Mouse (Mus musculus): Measurements from ENCODE around the gene Angptl8. TPM values are rescaled to one million over a fixed set of nuclear protein-coding genes. Genes with fewer than 3 reads are reported as not detected.

Angptl8 gene
- total RNA-seq, 2 experiments from 2014 or later: not detected

Small RNA genes lying within 50 kb of the gene (microRNA-seq; reads per million reads assigned to microRNA genes)
- 1.4 to 2.0 reads per million in 2 experiments for gene Mir7083

Other genes starting within 250 kb of the Angptl8 start
- 10 to 100 TPM; 61.7 to 63.6 TPM for gene Timm29, start 242.8 kb upstream of the Angptl8 start, total RNA-seq (2021)
- gene Yipf2, start 242.7 kb upstream of the Angptl8 start, total RNA-seq (2021): 10 to 100 TPM; 19.5 to 20.0 TPM
- 100 to 1,000 TPM; 111 to 117 TPM for gene Smarca4, start 219.3 kb upstream of the Angptl8 start, total RNA-seq (2021)
- gene Ldlr, start 112.0 kb upstream of the Angptl8 start, total RNA-seq (2021): 10 to 100 TPM; 13.1 to 15.4 TPM
- gene Spc24, start 75.2 kb upstream of the Angptl8 start, total RNA-seq (2021): 1 to 10 TPM; 1.9 to 2.7 TPM
- 1 to 10 TPM; 7.4 to 7.6 TPM for gene Kank2, start 36.8 kb upstream of the Angptl8 start, total RNA-seq (2021)
- 10 to 100 TPM; 11.3 to 13.1 TPM for gene Dock6, start 17.1 kb downstream of the Angptl8 start, total RNA-seq (2021)
- gene Rab3d, start 82.7 kb downstream of the Angptl8 start, total RNA-seq (2021): 10 to 100 TPM; 17.7 to 19.3 TPM
- 10 to 100 TPM; 16.3 to 16.5 TPM for gene Ccdc159, start 92.0 kb downstream of the Angptl8 start, total RNA-seq (2021)
- 10 to 100 TPM; 40.2 to 42.2 TPM for gene Tmem205, start 92.0 kb downstream of the Angptl8 start, total RNA-seq (2021)
- gene Plppr2, start 101.5 kb downstream of the Angptl8 start, total RNA-seq (2021): 100 to 1,000 TPM; 273 to 278 TPM
- 10 to 100 TPM; 13.3 to 13.7 TPM for gene Swsap1, start 120.2 kb downstream of the Angptl8 start, total RNA-seq (2021)
- 1 to 10 TPM; 9.0 to 9.1 TPM for gene Epor, start 128.0 kb downstream of the Angptl8 start, total RNA-seq (2021)
- 1 to 10 TPM; 2.2 to 2.6 TPM for gene Rgl3, start 153.9 kb downstream of the Angptl8 start, total RNA-seq (2021)
- gene Ccdc151, start 167.1 kb downstream of the Angptl8 start, total RNA-seq (2021): 1 to 10 TPM; 8.6 to 8.9 TPM
- 100 to 1,000 TPM; 106 to 115 TPM for gene Prkcsh, start 167.3 kb downstream of the Angptl8 start, total RNA-seq (2021)
- 100 to 1,000 TPM; 168 to 172 TPM for gene Elavl3, start 216.5 kb downstream of the Angptl8 start, total RNA-seq (2021)
- 1 to 10 TPM; 2.0 to 4.4 TPM for gene Gm49318, start 235.7 kb downstream of the Angptl8 start, total RNA-seq (2021)
- 10 to 100 TPM; 20.8 to 21.7 TPM for gene Zfp653, start 235.9 kb downstream of the Angptl8 start, total RNA-seq (2021)
- 10 to 100 TPM; 49.8 to 51.3 TPM for gene Ecsit, start 249.9 kb downstream of the Angptl8 start, total RNA-seq (2021)